Mouse (Mus musculus) embryonic facial prominence, embryonic 12.5 days (tissue): Measurements from ENCODE around the gene Gnaz. TPM values are rescaled to one million over a fixed set of nuclear protein-coding genes. Genes with fewer than 3 reads are reported as not detected.

Experiments used
- ATAC-seq: fragments of 200-750 bp; cut with Nextera tagmentation; 2 replicates; pipeline ENCODE4 v1.8.0; 2017; ENCODE audit not compliant: insufficient number of reproducible peaks, insufficient read depth, low FRiP score, low TSS enrichment
- H3K27ac ChIP-seq: fragments of 300-500 bp; sonication (generic); 2 replicates; pipeline ENCODE4 v1.5.1; 2016; ENCODE audit warnings: mild to moderate bottlenecking
- H3K27me3 ChIP-seq: fragments of 300-500 bp; sonication (generic); 2 replicates; pipeline ENCODE4 v1.6.1; 2016; ENCODE audit warnings: mild to moderate bottlenecking, moderate library complexity
- H3K36me3 ChIP-seq: fragments of 300-500 bp; sonication (generic); 2 replicates; pipeline ENCODE4 v1.6.1; 2016; ENCODE audit warnings: mild to moderate bottlenecking
- H3K4me1 ChIP-seq: fragments of 300-500 bp; sonication (generic); 2 replicates; pipeline ENCODE4 v1.6.1; 2016
- H3K4me2 ChIP-seq: fragments of 300-500 bp; sonication (generic); replicated peaks from 2 replicates; pipeline ENCODE4 v1.6.1; 2016; ENCODE audit warnings: mild to moderate bottlenecking, moderate library complexity
- H3K4me3 ChIP-seq: fragments of 300-500 bp; sonication (generic); 2 replicates; pipeline ENCODE4 v1.5.1; 2016; ENCODE audit warnings: mild to moderate bottlenecking
- H3K9ac ChIP-seq: fragments of 300-500 bp; sonication (generic); 2 replicates; pipeline ENCODE4 v1.6.1; 2016; ENCODE audit warnings: mild to moderate bottlenecking, moderate library complexity
- H3K9me3 ChIP-seq: fragments of 300-500 bp; sonication (generic); 2 replicates; pipeline ENCODE4 v1.6.1; 2016; ENCODE audit warnings: mild to moderate bottlenecking, moderate library complexity
- WGBS: fragments of 180-500 bp; shearing (Covaris S2); methylation state at CpG from one replicate; pipeline ENCODE4 v1.1.7; 2016; 5-methylcytosine and 5-hydroxymethylcytosine counted together
- polyA plus RNA-seq: library from polyadenylated mRNA; unstranded; fragments of >200 nt; fragmentation: Nextera tagmentation; extraction: Ambion mirVana; gene quantifications from 2 replicates; pipeline ENCODE4 v1.2.1, GENCODE M21; 2016

Gene Gnaz
- polyA plus RNA-seq, 1 experiment from 2014 or later, result 5.2 TPM

DNA sequence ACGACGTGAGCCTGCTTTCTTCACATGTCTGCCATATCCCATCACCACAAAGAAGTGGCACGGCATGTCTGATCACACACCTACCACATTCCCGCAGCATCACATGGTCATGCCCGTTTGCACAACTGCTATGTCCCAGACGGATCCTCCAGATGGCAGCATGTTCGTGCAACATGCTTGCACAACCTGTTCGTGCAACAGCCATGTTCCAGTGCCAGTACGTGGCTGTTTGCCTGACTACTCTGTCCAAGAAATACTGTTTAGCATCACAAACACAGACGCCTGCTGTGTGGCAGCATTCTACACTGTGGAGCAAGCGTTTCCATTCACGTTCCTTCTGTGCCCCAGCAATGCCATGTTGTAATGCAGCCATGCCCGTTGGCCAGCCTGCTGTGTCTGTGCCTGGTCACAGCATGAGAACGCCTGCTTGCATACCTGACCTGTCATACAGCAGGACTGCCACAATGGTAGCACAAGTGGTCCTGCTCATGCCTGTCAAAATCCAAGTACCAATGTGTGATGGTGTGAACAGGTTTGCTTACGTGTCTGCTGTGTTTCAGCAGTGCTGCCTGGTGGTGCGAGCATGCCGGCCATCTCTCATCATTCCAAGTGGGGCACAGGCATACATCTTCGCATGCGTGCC is 33.3 kb upstream of the Gnaz start:
- Histone ChIP-seq H3K27ac (no peak overlapping the region), H3K9ac (no peak overlapping the region), H3K4me2 (no peak overlapping the region), H3K4me1 (no peaks in the 10 kb centered on the region), H3K27me3 (no peaks in the 10 kb centered on the region), H3K4me3 (no peak overlapping the region), H3K9me3 (no peaks in the 10 kb centered on the region), H3K36me3 (no peaks in the 10 kb centered on the region)
- 86% methylated on average over 19 of the region's 19 CpGs for whole genome bisulfite sequencing
- no peak for ATAC-seq

- H3K27ac ChIP-seq, result no peak overlapping the region
- no peaks in the 10 kb centered on the region for H3K27me3 ChIP-seq
- H3K36me3 ChIP-seq, result no peaks in the 10 kb centered on the region
- 80% methylated on average over 12 of the region's 12 CpGs for WGBS
- no peak overlapping the region for H3K4me3 ChIP-seq
- H3K4me1 ChIP-seq, result no peaks in the 10 kb centered on the region
- H3K4me2 ChIP-seq, result no peak overlapping the region
- H3K9ac ChIP-seq, result no peak overlapping the region
- H3K9me3 ChIP-seq, result no peaks in the 10 kb centered on the region
- ATAC-seq, result no peak
Observed at GRCm38 (mm10) chr10:74934521-74934920, 32.5 kb upstream of the Gnaz start.

DNA sequence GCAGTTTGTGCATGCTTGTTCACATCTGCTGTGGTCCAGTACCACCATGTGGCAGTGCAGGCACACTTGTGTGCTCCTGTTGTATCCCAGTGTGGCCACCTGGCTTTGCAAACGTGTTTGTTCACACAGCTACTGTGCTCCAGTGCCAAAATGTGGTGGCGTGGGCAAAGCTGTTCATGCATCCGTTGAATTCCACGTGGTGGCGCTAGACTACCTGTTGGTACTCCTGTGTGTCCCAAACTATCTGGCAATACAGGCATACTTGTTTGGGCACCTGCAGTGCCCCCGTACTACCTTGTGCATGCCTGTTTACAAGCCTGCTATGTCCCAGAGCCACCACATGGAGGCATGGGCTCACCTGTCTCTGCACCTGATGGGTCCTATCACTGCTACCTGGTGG is 32.0 kb upstream of the Gnaz start:
- H3K36me3 ChIP-seq, result no peaks in the 10 kb centered on the region
- H3K9ac ChIP-seq, result no peak overlapping the region
- no peaks in the 10 kb centered on the region for H3K27me3 ChIP-seq
- no peak overlapping the region for H3K4me2 ChIP-seq
- ATAC-seq, result no peak
- no peak overlapping the region for H3K4me3 ChIP-seq
- H3K9me3 ChIP-seq, result no peaks in the 10 kb centered on the region
- 32% methylated on average over 6 of the region's 6 CpGs for WGBS
- H3K27ac ChIP-seq, result no peak overlapping the region
- no peaks in the 10 kb centered on the region for H3K4me1 ChIP-seq

DNA sequence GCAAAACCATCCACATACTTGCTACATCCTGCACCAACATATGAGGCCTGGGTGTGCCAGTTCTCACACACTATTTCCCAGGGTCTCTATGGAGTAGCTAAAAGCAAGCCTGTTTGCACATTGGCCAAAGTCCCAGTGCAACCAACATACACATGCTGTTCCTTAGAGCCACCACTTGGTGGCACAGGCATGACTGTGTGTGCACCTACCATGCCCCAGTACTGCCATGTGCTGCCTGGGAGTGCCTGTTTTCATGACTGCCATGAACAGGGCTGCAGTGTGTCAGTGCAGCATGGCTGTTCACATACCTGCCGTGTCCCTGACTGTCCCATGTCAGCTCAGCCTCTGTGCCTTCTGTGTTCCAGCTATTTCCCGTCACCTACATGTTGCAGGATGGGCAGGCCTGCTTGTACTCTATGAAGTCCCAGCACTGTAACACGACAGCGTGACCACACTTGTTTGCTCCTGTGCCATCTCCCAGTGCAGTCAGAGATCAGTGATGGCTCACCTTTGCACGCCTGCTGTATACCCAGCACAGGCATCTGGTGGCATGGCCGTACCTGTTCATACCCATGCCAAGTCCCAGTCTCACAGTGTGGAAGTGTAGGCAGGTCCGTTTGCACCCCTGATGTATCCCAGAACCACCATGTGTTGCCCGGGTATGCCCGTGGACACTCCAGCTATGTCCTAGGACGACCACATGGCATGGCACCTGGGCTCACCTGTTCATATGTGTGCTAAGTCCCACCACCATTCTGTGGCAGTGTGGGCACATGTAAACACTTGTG is 29.8 kb upstream of the Gnaz start:
- 78% methylated on average over 10 of the region's 10 CpGs for WGBS
- no peaks in the 10 kb centered on the region for H3K36me3 ChIP-seq

GRCm38 (mm10) chr10:74938410-74938809 is 28.6 kb upstream of the Gnaz start:
- 62% methylated on average over 5 of the region's 5 CpGs for WGBS
- H3K4me3 ChIP-seq, result no peak overlapping the region
- no peaks in the 10 kb centered on the region for H3K9me3 ChIP-seq
- no peak overlapping the region for H3K4me2 ChIP-seq
- H3K27me3 ChIP-seq, result no peaks in the 10 kb centered on the region
- no peak for ATAC-seq
- H3K4me1 ChIP-seq, result no peaks in the 10 kb centered on the region
- no peak overlapping the region for H3K9ac ChIP-seq
- H3K27ac ChIP-seq, result no peak overlapping the region
- H3K36me3 ChIP-seq, result no peaks in the 10 kb centered on the region

More for the DNA sequence above, 29.8 kb upstream of the Gnaz start:
- Histone ChIP-seq H3K27ac (no peak overlapping the region), H3K4me2 (no peak overlapping the region), H3K9ac (no peak overlapping the region), H3K4me3 (no peak overlapping the region), H3K4me1 (no peaks in the 10 kb centered on the region), H3K9me3 (no peaks in the 10 kb centered on the region), H3K27me3 (no peaks in the 10 kb centered on the region)
- ATAC-seq, result no peak

- ATAC-seq, result no peak
- 59% methylated on average over 3 of the region's 3 CpGs for WGBS
Observed at GRCm38 (mm10) chr10:74939300-74939699, 27.7 kb upstream of the Gnaz start.

GRCm38 (mm10) chr10:74940795-74941194 is 26.2 kb upstream of the Gnaz start:
- Histone ChIP-seq H3K4me1 (no peaks in the 10 kb centered on the region), H3K4me3 (no peak overlapping the region), H3K9me3 (no peaks in the 10 kb centered on the region), H3K27me3 (no peaks in the 10 kb centered on the region), H3K4me2 (no peak overlapping the region), H3K36me3 (no peaks in the 10 kb centered on the region), H3K9ac (no peak overlapping the region), H3K27ac (no peak overlapping the region)
- ATAC-seq, result no peak
- WGBS, result 94% methylated on average over 1 of the region's 1 CpGs

More at GRCm38 (mm10) chr10:74939300-74939699, 27.7 kb upstream of the Gnaz start:
- Histone ChIP-seq H3K27me3 (no peaks in the 10 kb centered on the region), H3K27ac (no peak overlapping the region), H3K9ac (no peak overlapping the region), H3K4me1 (no peaks in the 10 kb centered on the region), H3K4me3 (no peak overlapping the region), H3K9me3 (no peaks in the 10 kb centered on the region), H3K36me3 (no peaks in the 10 kb centered on the region), H3K4me2 (no peak overlapping the region)

GRCm38 (mm10) chr10:74952830-74953443 is 14.0 kb upstream of the Gnaz start:
- Histone ChIP-seq H3K9ac (no peak overlapping the region), H3K4me1 (peaks cover 5% of the 10 kb centered on the region; the same call in 1 of the 2 replicates), H3K36me3 (no peaks in the 10 kb centered on the region), H3K27me3 (no peaks in the 10 kb centered on the region), H3K27ac (no peak overlapping the region), H3K9me3 (no peaks in the 10 kb centered on the region), H3K4me3 (no peak overlapping the region), H3K4me2 (no peak overlapping the region)
- 55% methylated on average over 9 of the region's 9 CpGs for WGBS
- ATAC-seq, result no peak

DNA sequence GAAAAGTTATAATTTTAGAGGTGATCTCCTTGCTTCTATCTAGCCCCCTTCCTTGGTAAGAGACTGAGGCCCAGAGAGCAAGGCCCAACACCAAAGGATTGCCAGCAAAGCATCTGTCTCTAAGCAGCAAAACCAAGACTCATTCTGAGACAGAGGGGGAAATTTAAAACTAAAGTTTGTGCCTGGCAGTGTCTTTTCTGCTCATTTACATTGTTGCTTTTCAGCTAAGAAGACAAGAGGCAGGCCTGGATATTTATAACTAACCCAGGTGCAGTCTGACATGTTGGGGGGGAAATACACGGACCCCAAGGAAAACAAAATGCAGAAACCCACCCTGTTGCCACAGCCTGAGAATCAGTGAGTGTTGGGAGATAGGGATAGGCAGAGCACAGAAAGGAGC is 2.6 kb upstream of the Gnaz start:
- Histone ChIP-seq H3K27me3 (peaks cover 22% of the 10 kb centered on the region), H3K9ac (no peak overlapping the region), H3K4me2 (no peak overlapping the region), H3K4me1 (peaks cover 10% of the 10 kb centered on the region), H3K27ac (no peak overlapping the region), H3K36me3 (no peaks in the 10 kb centered on the region), H3K4me3 (no peak overlapping the region), H3K9me3 (no peaks in the 10 kb centered on the region)
- no peak for ATAC-seq
- WGBS, result 83% methylated on average over 1 of the region's 1 CpGs

- peak overlapping the region; percentile 65 for H3K4me3 ChIP-seq
- H3K36me3 ChIP-seq, result no peaks in the 10 kb centered on the region
- H3K4me1 ChIP-seq, result peaks cover 10% of the 10 kb centered on the region
- no peaks in the 10 kb centered on the region for H3K9me3 ChIP-seq
- peak; percentile 11; the same call in 1 of the 2 replicates for ATAC-seq
- peaks cover 22% of the 10 kb centered on the region for H3K27me3 ChIP-seq
- 3% methylated on average over 25 of the region's 25 CpGs for WGBS
- H3K27ac ChIP-seq, result no peak overlapping the region
- peak overlapping the region; percentile 59 for H3K9ac ChIP-seq
- H3K4me2 ChIP-seq, result peak overlapping the region; percentile 95
Observed at GRCm38 (mm10) chr10:74967651-74968267, 782 bp downstream of the Gnaz start.

GRCm38 (mm10) chr10:74969266-74969665 is 2.3 kb downstream of the Gnaz start:
- H3K4me1 ChIP-seq, result peaks cover 10% of the 10 kb centered on the region

More at GRCm38 (mm10) chr10:74969266-74969665, 2.3 kb downstream of the Gnaz start:
- ATAC-seq, result no peak
- no peaks in the 10 kb centered on the region for H3K36me3 ChIP-seq
- no peak overlapping the region for H3K9ac ChIP-seq
- no peak overlapping the region for H3K27ac ChIP-seq
- no peak overlapping the region for H3K4me3 ChIP-seq
- no peak overlapping the region for H3K4me2 ChIP-seq
- WGBS, result 83% methylated on average over 2 of the region's 2 CpGs
- no peaks in the 10 kb centered on the region for H3K9me3 ChIP-seq
- peaks cover 19% of the 10 kb centered on the region for H3K27me3 ChIP-seq
